ENCODE assay signal across 8 mouse cellular contexts in genomic region chr5:25530629-25531028, GRCm38 (mm10). TPM values are rescaled to one million over a fixed set of nuclear protein-coding genes. Genes with fewer than 3 reads are reported as not detected.
DNase-seq lines count a peak whose midpoint lies in the region; ATAC-seq and TF ChIP-seq lines count a peak whose summit lies in the region.

No protein-coding gene starts in this region.

- peak overlapping the region; percentile 99 for H3K27ac ChIP-seq in gastrocnemius, adult 2 months
- H3K27ac ChIP-seq in thymus, adult 2 months (ENCODE audit: control insufficient read depth, insufficient read depth, low read length), result no peak overlapping the region
- H3K27ac ChIP-seq in liver, embryonic 11.5 days (ENCODE audit: low read depth, low read length), result no peak overlapping the region

- no peak for DNase-seq in gastrocnemius, adult 2 months
- DNase-seq in gastrocnemius, adult 18-20 months (ENCODE audit: low spot score), result no peak
- peak; percentile 5 for DNase-seq in thymus, postnatal 0 days (ENCODE audit: low spot score)
- no peak for DNase-seq in thymus, adult 2 months
- DNase-seq in liver, embryonic 11.5 days (ENCODE audit: low spot score), result no peak
- DNase-seq in left cerebral cortex, adult 18-20 months (ENCODE audit: low spot score in 2 of 2), result no peak
- DNase-seq in cerebellum, postnatal 25 days, result no peak
- DNase-seq in c-Kit-positive CD71-positive TER-119-positive erythroid progenitor cells, embryonic 14.5 days (ENCODE audit: low spot score), result no peak

- peak overlapping the region; percentile 60 for H3K4me2 ChIP-seq in liver, embryonic 11.5 days

- peaks cover 19% of the 10 kb centered on the region for H3K4me1 ChIP-seq in thymus, adult 2 months (replicated peaks; ENCODE audit: control insufficient read depth, insufficient read depth, low read length)
- H3K4me1 ChIP-seq in liver, embryonic 11.5 days (replicated peaks; ENCODE audit: control insufficient read depth, insufficient read depth, low read length), result peaks cover 31% of the 10 kb centered on the region

- no peaks in the 10 kb centered on the region for H3K36me3 ChIP-seq in thymus, adult 2 months (ENCODE audit: control insufficient read depth, insufficient read depth, low read length)
- H3K36me3 ChIP-seq in liver, embryonic 11.5 days (ENCODE audit: control insufficient read depth, insufficient read depth, low read length), result no peaks in the 10 kb centered on the region

- H3K9ac ChIP-seq in liver, embryonic 11.5 days (ENCODE audit: low read depth, low read length), result no peak overlapping the region

- peak overlapping the region; percentile 84 for H3K4me3 ChIP-seq in gastrocnemius, adult 2 months
- H3K4me3 ChIP-seq in thymus, adult 2 months (ENCODE audit: control insufficient read depth, insufficient read depth, low read length), result no peak overlapping the region
- peak overlapping the region; percentile 65 for H3K4me3 ChIP-seq in liver, embryonic 11.5 days (ENCODE audit: low read depth, low read length)

- H3K27me3 ChIP-seq in thymus, adult 2 months (ENCODE audit: control insufficient read depth, insufficient read depth, low read length), result no peaks in the 10 kb centered on the region
- no peaks in the 10 kb centered on the region for H3K27me3 ChIP-seq in liver, embryonic 11.5 days (replicated peaks; ENCODE audit: control insufficient read depth, insufficient read depth, low read length)

- no peaks in the 10 kb centered on the region for H3K9me3 ChIP-seq in liver, embryonic 11.5 days (ENCODE audit: control insufficient read depth, low read length)

- no peak for TF ChIP-seq CTCF in gastrocnemius, adult 2 months (IDR thresholded peaks at IDR 0.05)
- no peak for TF ChIP-seq CTCF in thymus, adult 2 months (IDR thresholded peaks at IDR 0.05; ENCODE audit: borderline replicate concordance, control insufficient read depth, extremely low read depth, insufficient read depth, low read length, poor library complexity)

- no peak for ATAC-seq in liver, embryonic 11.5 days (replicated peaks; ENCODE audit: low FRiP score)

- no peak for TF ChIP-seq POLR2A in thymus, adult 2 months (IDR thresholded peaks at IDR 0.05; ENCODE audit: control insufficient read depth, extremely low read depth, insufficient read depth, low read length, poor library complexity)

- intact Hi-C loops in gastrocnemius, adult 2 months (cut with DNase I), result no loop called here

- WGBS in thymus, adult 2 months, result 7% methylated on average over 2 of the region's 2 CpGs
- 11% methylated on average over 2 of the region's 2 CpGs for WGBS in liver, embryonic 11.5 days

RNA-seq across cellular contexts. Expression of gene Cct8l1, which starts 14.8 kb away (rescaled TPM):
- total RNA-seq in gastrocnemius, adult 2 months (2021), result under 1 TPM in 1 of 2 experiments, not detected in 1; 0.14 TPM
- total RNA-seq in gastrocnemius, adult 18-20 months (2021), result under 1 TPM in 1 of 2 experiments, not detected in 1; 0.16 TPM
- 0.10 and 0.22 TPM in 2 replicates for polyA plus RNA-seq in thymus, postnatal 0 days (2015; fragmentation: Nextera tagmentation; extraction: Ambion mirVana)
- 0.08 TPM in 2 replicates for polyA plus RNA-seq in thymus, adult 2 months (2012; rRNA removed)
- not detected in 2 replicates for polyA plus RNA-seq in liver, embryonic 11.5 days (2014; fragmentation: Nextera tagmentation; extraction: Ambion mirVana)
- total RNA-seq in left cerebral cortex, adult 18-20 months (2021), result under 1 TPM; 0.30 to 0.40 TPM

RNA-seq across cellular contexts. Expression of gene Kmt2c, which starts 32.0 kb away (rescaled TPM):
- total RNA-seq in gastrocnemius, adult 2 months (2021), result 10 to 100 TPM; 41.6 to 42.3 TPM
- total RNA-seq in gastrocnemius, adult 18-20 months (2021), result 10 to 100 TPM; 31.0 to 37.1 TPM
- polyA plus RNA-seq in thymus, postnatal 0 days (2015; fragmentation: Nextera tagmentation; extraction: Ambion mirVana), result 15.2 and 21.4 TPM in 2 replicates
- polyA plus RNA-seq in thymus, adult 2 months (2012; rRNA removed), result 41.7 and 42.6 TPM in 2 replicates
- polyA plus RNA-seq in liver, embryonic 11.5 days (2014; fragmentation: Nextera tagmentation; extraction: Ambion mirVana), result 12.4 and 14.0 TPM in 2 replicates
- 10 to 100 TPM; 63.3 to 63.7 TPM for total RNA-seq in left cerebral cortex, adult 18-20 months (2021)
